Mouse (Mus musculus): Measurements from ENCODE around the gene Gm13889. TPM values are rescaled to one million over a fixed set of nuclear protein-coding genes. Genes with fewer than 3 reads are reported as not detected.
A peak's percentile ranks its signal among the peaks of the same experiment; 100 is the strongest.

The Gm13889 gene
- polyA plus RNA-seq, 1 experiment from 2014 or later: 1.6 TPM

- H3K27me3 ChIP-seq (ENCODE audit: poor library complexity, severe bottlenecking): no peaks in the 10 kb centered on the region
- WGBS: 79% methylated on average over 5 of the region's 5 CpGs
- no peak overlapping the region for H3K4me3 ChIP-seq
These were observed 47.3 kb downstream of the Gm13889 start for GRCm38 (mm10) chr2:93909716-93910115.

GRCm38 (mm10) chr2:93907519-93908294, 49.3 kb downstream of the Gm13889 start:
- H3K4me3 ChIP-seq: no peak overlapping the region
- H3K9me3 ChIP-seq: no peaks in the 10 kb centered on the region
- WGBS: 65% methylated on average over 9 of the region's 9 CpGs
- DNase-seq (ENCODE audit: extremely low spot score, low spot score): no peak
- peaks cover 24% of the 10 kb centered on the region for H3K4me1 ChIP-seq
- H3K27ac ChIP-seq: no peak overlapping the region
- H3K36me3 ChIP-seq (replicated peaks): no peaks in the 10 kb centered on the region
- no peaks in the 10 kb centered on the region for H3K27me3 ChIP-seq (ENCODE audit: poor library complexity, severe bottlenecking)

More at GRCm38 (mm10) chr2:93909716-93910115, 47.3 kb downstream of the Gm13889 start:
- H3K4me1 ChIP-seq: peaks cover 20% of the 10 kb centered on the region
- no peak overlapping the region for H3K27ac ChIP-seq
- no peak for DNase-seq (ENCODE audit: extremely low spot score, low spot score)
- H3K9me3 ChIP-seq: no peaks in the 10 kb centered on the region
- no peaks in the 10 kb centered on the region for H3K36me3 ChIP-seq (replicated peaks)

GRCm38 (mm10) chr2:93906316-93906715, 50.7 kb downstream of the Gm13889 start:
- Histone ChIP-seq H3K27me3 (ENCODE audit: poor library complexity, severe bottlenecking) (no peaks in the 10 kb centered on the region), H3K9me3 (no peaks in the 10 kb centered on the region), H3K4me1 (peaks cover 24% of the 10 kb centered on the region), H3K4me3 (no peak overlapping the region), H3K27ac (peak overlapping the region; percentile 60), H3K36me3 (replicated peaks) (no peaks in the 10 kb centered on the region)
- DNase-seq (ENCODE audit: extremely low spot score, low spot score): no peak
- 31% methylated on average over 4 of the region's 4 CpGs for WGBS

Other genes starting within 250 kb of the Gm13889 start
- 64.6 and 69.8 TPM in 2 replicates for gene Ext2, start 134.6 kb downstream of the Gm13889 start, polyA plus RNA-seq (2016; fragmentation: Nextera tagmentation; extraction: Ambion mirVana)
- 8.8 and 9.2 TPM in 2 replicates for gene Accs, start 107.3 kb downstream of the Gm13889 start, polyA plus RNA-seq (2016; fragmentation: Nextera tagmentation; extraction: Ambion mirVana)
- 0.60 TPM in 1 of 2 replicates, not detected in the other for gene Accsl, start 88.0 kb downstream of the Gm13889 start, polyA plus RNA-seq (2016; fragmentation: Nextera tagmentation; extraction: Ambion mirVana)
- not detected in 2 replicates for gene Gm27027, start 39.2 kb upstream of the Gm13889 start, polyA plus RNA-seq (2016; fragmentation: Nextera tagmentation; extraction: Ambion mirVana)
- 48.8 and 49.5 TPM in 2 replicates for gene Alkbh3, start 53.6 kb upstream of the Gm13889 start, polyA plus RNA-seq (2016; fragmentation: Nextera tagmentation; extraction: Ambion mirVana)
- gene Hsd17b12, start 200.8 kb upstream of the Gm13889 start, polyA plus RNA-seq (2016; fragmentation: Nextera tagmentation; extraction: Ambion mirVana): 142 and 145 TPM in 2 replicates